Mouse (Mus musculus): ENCODE measurements at regions not wholly inside any gene's neighbourhood (a gene's known extent, or its start where the extent isn't known, plus 50 kb on each side); places are given as distances from the start of the nearest gene placed in this dataset.

GRCm38 (mm10) chr2:22156576-22156975, 70.7 kb upstream of the Myo3a start:
- Histone ChIP-seq H3K9ac (ENCODE audit: insufficient read depth, low read depth) (no peak overlapping the region), H3K9me3 (replicated peaks; ENCODE audit: low read length) (no peaks in the 10 kb centered on the region), H3K36me3 (replicated peaks in 1 of 2; ENCODE audit: control insufficient read depth in 1 of 2, insufficient read depth in 1 of 2, low read length in 1 of 2) (no peaks in the 10 kb centered on the region), H3K79me2 (replicated peaks; ENCODE audit: control insufficient read depth, extremely low read depth, insufficient read depth, poor library complexity, severe bottlenecking) (no peaks in the 10 kb centered on the region), H3K27me3 (replicated peaks) (no peaks in the 10 kb centered on the region), H3K4me2 (ENCODE audit: insufficient read depth, low read depth, poor library complexity, severe bottlenecking) (no peak overlapping the region), H3K4me1 (ENCODE audit: control insufficient read depth in 1 of 2, insufficient read depth in 2 of 2) (peaks cover 2 to 20% of the 10 kb centered on the region in 2 experiments; a peak in 2 of 4 replicates), H3K27ac (ENCODE audit: insufficient read depth, low read depth) (no peak overlapping the region), H3K4me3 (replicated peaks in 1 of 3; ENCODE audit: low read depth in 2 of 3, low read length in 2 of 3, poor library complexity in 1 of 3) (no peak overlapping the region)
- TF ChIP-seq ELF1 (IDR thresholded peaks at IDR 0.05; ENCODE audit: low read depth, low read length) (no peak), ZC3H11A (IDR thresholded peaks at IDR 0.05; ENCODE audit: low read depth, low read length) (no peak), TCF12 (IDR thresholded peaks at IDR 0.05; ENCODE audit: low read depth, low read length) (no peak), CTCF (conservative IDR thresholded peaks at IDR 0.05 in 1 of 2, IDR thresholded peaks at IDR 0.05 in 1 of 2; ENCODE audit: low read depth in 2 of 2, low read length in 2 of 2) (no peak), ZKSCAN1 (IDR thresholded peaks at IDR 0.05; ENCODE audit: borderline replicate concordance, low read depth, low read length) (no peak), JUN (IDR thresholded peaks at IDR 0.05; ENCODE audit: insufficient read depth, low read depth, low read length) (no peak), POLR2A (IDR thresholded peaks at IDR 0.05; ENCODE audit: low read depth, low read length) (no peak), BHLHE40 (IDR thresholded peaks at IDR 0.05; ENCODE audit: low read depth, low read length) (no peak), RCOR1 (conservative IDR thresholded peaks at IDR 0.05; ENCODE audit: low read depth, low read length) (no peak), EP300 (IDR thresholded peaks at IDR 0.05; ENCODE audit: low read length) (no peak), PAX5 (IDR thresholded peaks at IDR 0.05; ENCODE audit: low read length) (no peak), POLR2AphosphoS2 (IDR thresholded peaks at IDR 0.05; ENCODE audit: low read depth, low read length) (no peak), CHD2 (IDR thresholded peaks at IDR 0.05; ENCODE audit: low read length) (no peak)
- dilution Hi-C loops (cut with MboI; ENCODE audit: extremely low pct_ligation_motif_present, extremely low pct_unique_long_range_greater_than_20kb, low sequenced_read_pairs) (no loop called here), in situ Hi-C loops (cut with MboI; ENCODE audit: low pct_ligation_motif_present, low pct_unique_long_range_greater_than_20kb, low sequenced_read_pairs) (no loop called here)
- DNase-seq (ENCODE audit: extremely low read depth): peak; percentile 11

- H3K9ac ChIP-seq (ENCODE audit: insufficient read depth, low read depth): no peak overlapping the region
- no peak overlapping the region for H3K4me3 ChIP-seq (replicated peaks in 1 of 3; ENCODE audit: low read depth in 2 of 3, low read length in 2 of 3, poor library complexity in 1 of 3)
These were observed 61.9 kb upstream of the Myo3a start for GRCm38 (mm10) chr2:22165443-22165842.

GRCm38 (mm10) chr2:22165919-22166318, 61.4 kb upstream of the Myo3a start:
- no peaks in the 10 kb centered on the region for H3K36me3 ChIP-seq (replicated peaks in 1 of 2; ENCODE audit: control insufficient read depth in 1 of 2, insufficient read depth in 1 of 2, low read length in 1 of 2)
- no peak for TF ChIP-seq JUND (conservative IDR thresholded peaks at IDR 0.05; ENCODE audit: low read depth, low read length)
- no peak for TF ChIP-seq ZMIZ1 (IDR thresholded peaks at IDR 0.05; ENCODE audit: low read depth, low read length)
- no peak for TF ChIP-seq SMC3 (IDR thresholded peaks at IDR 0.05; ENCODE audit: low read depth, low read length)
- no peak for TF ChIP-seq MXI1 (IDR thresholded peaks at IDR 0.05; ENCODE audit: low read depth, low read length)
- no peak for TF ChIP-seq E2F4 (IDR thresholded peaks at IDR 0.05; ENCODE audit: insufficient replicate concordance, low read depth, low read length)
- no peak for TF ChIP-seq TBP (conservative IDR thresholded peaks at IDR 0.05; ENCODE audit: low read depth, low read length)
- TF ChIP-seq KAT2A (IDR thresholded peaks at IDR 0.05; ENCODE audit: insufficient replicate concordance, low read length): no peak
- TF ChIP-seq HCFC1 (IDR thresholded peaks at IDR 0.05; ENCODE audit: low read depth, low read length): no peak
- no peak for TF ChIP-seq RCOR1 (conservative IDR thresholded peaks at IDR 0.05; ENCODE audit: low read depth, low read length)
- TF ChIP-seq ETS1 (conservative IDR thresholded peaks at IDR 0.05; ENCODE audit: low read depth, low read length): no peak
- TF ChIP-seq USF1 (IDR thresholded peaks at IDR 0.05; ENCODE audit: low read depth, low read length): no peak
- no peak for TF ChIP-seq UBTF (IDR thresholded peaks at IDR 0.05; ENCODE audit: low read depth, low read length)
- TF ChIP-seq POLR2A (IDR thresholded peaks at IDR 0.05; ENCODE audit: low read depth, low read length): no peak
- no peak for TF ChIP-seq CHD2 (IDR thresholded peaks at IDR 0.05; ENCODE audit: low read length)
- no peak overlapping the region for H3K27ac ChIP-seq (ENCODE audit: insufficient read depth, low read depth)
- no peak overlapping the region for H3K9ac ChIP-seq (ENCODE audit: insufficient read depth, low read depth)
- no peak overlapping the region for H3K4me3 ChIP-seq (replicated peaks in 1 of 3; ENCODE audit: low read depth in 2 of 3, low read length in 2 of 3, poor library complexity in 1 of 3)
- in situ Hi-C loops (cut with MboI; ENCODE audit: low pct_ligation_motif_present, low pct_unique_long_range_greater_than_20kb, low sequenced_read_pairs): no loop called here
- H3K4me1 ChIP-seq (ENCODE audit: control insufficient read depth in 1 of 2, insufficient read depth in 2 of 2): no peaks in the 10 kb centered on the region
- H3K79me2 ChIP-seq (replicated peaks; ENCODE audit: control insufficient read depth, extremely low read depth, insufficient read depth, poor library complexity, severe bottlenecking): no peaks in the 10 kb centered on the region
- H3K4me2 ChIP-seq (ENCODE audit: insufficient read depth, low read depth, poor library complexity, severe bottlenecking): no peak overlapping the region
- dilution Hi-C loops (cut with MboI; ENCODE audit: extremely low pct_ligation_motif_present, extremely low pct_unique_long_range_greater_than_20kb, low sequenced_read_pairs): no loop called here
- no peak for DNase-seq (ENCODE audit: extremely low read depth)
- no peaks in the 10 kb centered on the region for H3K9me3 ChIP-seq (replicated peaks; ENCODE audit: low read length)
- no peaks in the 10 kb centered on the region for H3K27me3 ChIP-seq (replicated peaks)

More at GRCm38 (mm10) chr2:22165443-22165842, 61.9 kb upstream of the Myo3a start:
- dilution Hi-C loops (cut with MboI; ENCODE audit: extremely low pct_ligation_motif_present, extremely low pct_unique_long_range_greater_than_20kb, low sequenced_read_pairs): no loop called here
- Histone ChIP-seq H3K4me2 (ENCODE audit: insufficient read depth, low read depth, poor library complexity, severe bottlenecking) (no peak overlapping the region), H3K79me2 (replicated peaks; ENCODE audit: control insufficient read depth, extremely low read depth, insufficient read depth, poor library complexity, severe bottlenecking) (no peaks in the 10 kb centered on the region), H3K36me3 (replicated peaks in 1 of 2; ENCODE audit: control insufficient read depth in 1 of 2, insufficient read depth in 1 of 2, low read length in 1 of 2) (no peaks in the 10 kb centered on the region), H3K27me3 (replicated peaks) (no peaks in the 10 kb centered on the region), H3K27ac (ENCODE audit: insufficient read depth, low read depth) (no peak overlapping the region), H3K4me1 (ENCODE audit: control insufficient read depth in 1 of 2, insufficient read depth in 2 of 2) (no peaks in the 10 kb centered on the region), H3K9me3 (replicated peaks; ENCODE audit: low read length) (no peaks in the 10 kb centered on the region)
- DNase-seq (ENCODE audit: extremely low read depth): no peak
- TF ChIP-seq MAZ (IDR thresholded peaks at IDR 0.05; ENCODE audit: low read depth, low read length): no peak
- in situ Hi-C loops (cut with MboI; ENCODE audit: low pct_ligation_motif_present, low pct_unique_long_range_greater_than_20kb, low sequenced_read_pairs): no loop called here
